In the genomic region with DNA sequence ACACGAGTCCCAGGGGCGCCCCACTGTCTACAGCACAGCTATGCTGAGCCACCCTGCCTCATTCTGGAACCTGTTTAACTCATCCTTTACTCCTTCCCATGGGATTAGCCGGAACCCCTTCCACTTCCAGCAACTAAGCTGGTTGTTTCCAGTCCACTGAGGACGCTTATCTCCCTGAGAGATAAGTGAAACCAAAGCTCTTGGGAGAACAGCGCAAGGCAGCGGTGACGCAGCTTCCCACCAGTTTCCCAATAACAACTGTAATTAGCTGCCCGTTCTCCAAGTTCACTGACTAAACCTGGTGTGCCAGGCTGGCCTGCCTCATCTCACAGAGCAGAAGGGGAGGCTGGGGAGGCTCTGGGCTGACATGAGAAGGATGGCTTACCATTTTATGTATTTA, we compare ENCODE assay signal across 16 mouse cellular contexts. TPM values are rescaled to one million over a fixed set of nuclear protein-coding genes. Genes with fewer than 3 reads are reported as not detected.
A peak's percentile ranks its signal among the peaks of the same experiment; 100 is the strongest.
DNase-seq lines count a peak whose midpoint lies in the region; ATAC-seq lines count a peak whose summit lies in the region.
"Had no signal": no experiment of that assay in that cellular context is flagged by ENCODE, and none has a peak within 500 bp of the region (broad histone marks: within the 10 kb centered on the region; RNA-seq: fewer than 3 reads in every experiment).

No protein-coding gene starts in this region.

- no peak overlapping the region for H3K4me3 ChIP-seq in heart, embryonic 16.5 days (ENCODE audit: low read length)
- no peak overlapping the region for H3K4me3 ChIP-seq in stomach, embryonic 16.5 days (replicated peaks; ENCODE audit: low read length)
- H3K4me3 ChIP-seq: midbrain, embryonic 12.5 days had no signal

- H3K27ac ChIP-seq in heart, embryonic 16.5 days (ENCODE audit: low read length): no peak overlapping the region
- no peak overlapping the region for H3K27ac ChIP-seq in stomach, embryonic 16.5 days (ENCODE audit: low read length)
- H3K27ac ChIP-seq: liver, embryonic 14.5 days; midbrain, embryonic 12.5 days had no signal

- H3K27me3 ChIP-seq in heart, embryonic 16.5 days (ENCODE audit: control insufficient read depth, insufficient read depth, low read length): no peaks in the 10 kb centered on the region
- H3K27me3 ChIP-seq in stomach, embryonic 16.5 days (ENCODE audit: control insufficient read depth, insufficient read depth, low read length): no peaks in the 10 kb centered on the region
- H3K27me3 ChIP-seq: midbrain, embryonic 12.5 days had no signal

- H3K4me2 ChIP-seq in heart, embryonic 16.5 days (ENCODE audit: low read depth, low read length): peak overlapping the region; percentile 27; the same call in 1 of the 2 replicates
- H3K4me2 ChIP-seq in stomach, embryonic 16.5 days (ENCODE audit: low read depth, low read length): no peak overlapping the region
- H3K4me2 ChIP-seq: midbrain, embryonic 12.5 days had no signal

- DNase-seq in adrenal gland, postnatal 14 days: peak; percentile 42
- no peak for DNase-seq in adrenal gland, adult 18-20 months (ENCODE audit: low spot score in 2 of 2)
- DNase-seq in ovary, postnatal 36 days (ENCODE audit: low spot score): peak; percentile 37
- no peak for DNase-seq in ovary, postnatal 10 days (ENCODE audit: low spot score)
- no peak for DNase-seq in T-cell, adult 2 months (ENCODE audit: low spot score)
- DNase-seq in gastrocnemius, adult 18-20 months (ENCODE audit: low spot score): no peak
- DNase-seq: cerebellum, adult 8-10 months; embryo, embryonic 11 days had no signal

- no peaks in the 10 kb centered on the region for H3K36me3 ChIP-seq in heart, embryonic 16.5 days (ENCODE audit: control insufficient read depth, insufficient read depth)
- no peaks in the 10 kb centered on the region for H3K36me3 ChIP-seq in stomach, embryonic 16.5 days (ENCODE audit: control insufficient read depth, insufficient read depth, low read length)
- H3K36me3 ChIP-seq: midbrain, embryonic 12.5 days had no signal

- no peak for ATAC-seq in heart, embryonic 16.5 days (replicated peaks; ENCODE audit: extremely low read depth, insufficient read depth, low FRiP score)
- ATAC-seq in stomach, embryonic 16.5 days (ENCODE audit: insufficient read depth, low FRiP score): peak; percentile 25; the same call in 1 of the 2 replicates
- ATAC-seq: hindbrain, embryonic 16.5 days had no signal

- H3K9me3 ChIP-seq in heart, embryonic 16.5 days (replicated peaks; ENCODE audit: control insufficient read depth, low read length): no peaks in the 10 kb centered on the region
- H3K9me3 ChIP-seq in stomach, embryonic 16.5 days (replicated peaks; ENCODE audit: control insufficient read depth, low read length): no peaks in the 10 kb centered on the region
- H3K9me3 ChIP-seq: midbrain, embryonic 12.5 days had no signal

- H3K4me1 ChIP-seq in heart, embryonic 16.5 days (ENCODE audit: control insufficient read depth, insufficient read depth, low read length): peaks cover 4% of the 10 kb centered on the region; the same call in 1 of the 2 replicates
- H3K4me1 ChIP-seq in stomach, embryonic 16.5 days (ENCODE audit: control insufficient read depth, insufficient read depth, low read length): no peaks in the 10 kb centered on the region
- H3K4me1 ChIP-seq: midbrain, embryonic 12.5 days had no signal

- H3K9ac ChIP-seq in heart, embryonic 16.5 days (ENCODE audit: low read length): no peak overlapping the region
- H3K9ac ChIP-seq in stomach, embryonic 16.5 days (ENCODE audit: low read length): no peak overlapping the region
- H3K9ac ChIP-seq: liver, embryonic 14.5 days; midbrain, embryonic 12.5 days had no signal

- WGBS in heart, embryonic 16.5 days: 30% methylated on average over 8 of the region's 8 CpGs
- WGBS in stomach, embryonic 16.5 days: 61% methylated on average over 8 of the region's 8 CpGs

RNA-seq across cellular contexts. Expression of gene 4930539E08Rik, which starts 6.0 kb away (rescaled TPM):
- total RNA-seq in adrenal gland, postnatal 14 days (2021): not detected in 2 replicates
- not detected for total RNA-seq in adrenal gland, adult 18-20 months (2021)
- polyA plus RNA-seq in heart, embryonic 16.5 days (2015; fragmentation: Nextera tagmentation; extraction: Ambion mirVana): 0.40 and 0.43 TPM in 2 replicates
- 0.25 and 0.31 TPM in 2 replicates for polyA plus RNA-seq in stomach, embryonic 16.5 days (2015; fragmentation: Nextera tagmentation; extraction: Ambion mirVana)
- not detected for total RNA-seq in gastrocnemius, adult 18-20 months (2021)

RNA-seq across cellular contexts. Expression of gene Pxt1, which starts 22.6 kb away (rescaled TPM):
- total RNA-seq in adrenal gland, postnatal 14 days (2021): 0.64 and 1.3 TPM in 2 replicates
- not detected for total RNA-seq in adrenal gland, adult 18-20 months (2021)
- polyA plus RNA-seq in heart, embryonic 16.5 days (2015; fragmentation: Nextera tagmentation; extraction: Ambion mirVana): 0.24 TPM in 1 of 2 replicates, not detected in the other
- polyA plus RNA-seq in stomach, embryonic 16.5 days (2015; fragmentation: Nextera tagmentation; extraction: Ambion mirVana): 0.21 TPM in 1 of 2 replicates, not detected in the other
- total RNA-seq in gastrocnemius, adult 18-20 months (2021): not detected
- total RNA-seq: gastrocnemius, postnatal 4 days; layer of hippocampus, adult 8-10 months; left cerebral cortex, postnatal 10 days had no signal
- polyA plus RNA-seq: hindbrain, embryonic 16.5 days; midbrain, embryonic 12.5 days had no signal

RNA-seq across cellular contexts. Expression of gene Kctd20, which starts 30.7 kb away (rescaled TPM):
- total RNA-seq in adrenal gland, postnatal 14 days (2021): 71.6 and 79.3 TPM in 2 replicates
- 10 to 100 TPM; 50.4 to 61.5 TPM for total RNA-seq in adrenal gland, adult 18-20 months (2021)
- polyA plus RNA-seq in heart, embryonic 16.5 days (2015; fragmentation: Nextera tagmentation; extraction: Ambion mirVana): 56.8 and 59.2 TPM in 2 replicates
- polyA plus RNA-seq in stomach, embryonic 16.5 days (2015; fragmentation: Nextera tagmentation; extraction: Ambion mirVana): 77.2 and 78.3 TPM in 2 replicates
- 10 to 100 TPM; 37.1 to 42.1 TPM for total RNA-seq in gastrocnemius, adult 18-20 months (2021)

Comparison
In these comparisons a context has a peak if more than half of its experiments do, and no peak if none do; other contexts are left out.
1. DNase-seq: peak in adrenal gland, postnatal 14 days (single experiment) and ovary, postnatal 36 days (single experiment); none in adrenal gland, adult 18-20 months (0 of 2), ovary, postnatal 10 days (single experiment), T-cell, adult 2 months (single experiment) and gastrocnemius, adult 18-20 months (single experiment).